Mouse (Mus musculus): ENCODE results near the gene Dennd2a. TPM values are rescaled to one million over a fixed set of nuclear protein-coding genes. Genes with fewer than 3 reads are reported as not detected.

The Dennd2a gene
- total RNA-seq, 1 experiment: 22.1 TPM

DNA sequence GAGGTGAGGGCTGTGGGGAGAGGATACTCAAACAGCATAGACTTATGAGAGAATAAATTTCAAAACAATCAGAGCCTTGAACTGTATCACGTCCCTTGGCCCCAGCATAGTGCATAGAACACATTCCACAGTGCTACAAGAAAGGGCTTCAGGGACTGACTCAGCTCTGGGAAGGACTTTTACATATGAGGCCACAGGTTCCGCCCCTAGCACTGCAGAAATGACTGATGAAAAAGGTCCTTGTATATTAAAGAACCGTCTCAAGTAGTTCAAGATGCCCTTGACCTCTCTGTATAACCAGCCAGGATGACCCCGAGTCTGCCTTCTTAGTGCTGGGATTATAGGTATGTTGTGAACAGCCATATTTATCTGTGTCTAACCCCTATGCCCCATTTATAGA is 85.4 kb downstream of the Dennd2a start:
- TF ChIP-seq MAFK (IDR thresholded peaks at IDR 0.05; ENCODE audit: insufficient read depth, low read depth, low read length): no peak
- TF ChIP-seq ZNF384 (IDR thresholded peaks at IDR 0.05; ENCODE audit: low read depth, low read length): no peak
- TF ChIP-seq CHD2 (IDR thresholded peaks at IDR 0.05; ENCODE audit: low read depth, low read length): no peak
- no peak for TF ChIP-seq ZC3H11A (IDR thresholded peaks at IDR 0.05; ENCODE audit: borderline replicate concordance, low read depth, low read length)
- no peak for TF ChIP-seq HCFC1 (IDR thresholded peaks at IDR 0.05; ENCODE audit: borderline replicate concordance, insufficient read depth, low read length)
- no peak overlapping the region for H3K9ac ChIP-seq (ENCODE audit: insufficient read depth, low read depth, low read length, poor library complexity, severe bottlenecking)
- H3K9me3 ChIP-seq (ENCODE audit: control insufficient read depth, insufficient read depth, low read depth, low read length): no peaks in the 10 kb centered on the region
- no peak overlapping the region for H3K4me3 ChIP-seq (ENCODE audit: insufficient read depth in 1 of 2, low read depth in 1 of 2, low read length in 2 of 2, poor library complexity in 1 of 2, severe bottlenecking in 1 of 2)
- peaks cover 6 to 15% of the 10 kb centered on the region in 2 experiments; a peak in 3 of 4 replicates for H3K4me1 ChIP-seq (ENCODE audit: control insufficient read depth in 2 of 2, insufficient read depth in 2 of 2, low read length in 2 of 2, poor library complexity in 1 of 2)
- H3K36me3 ChIP-seq (ENCODE audit: control insufficient read depth, insufficient read depth, low read length, poor library complexity, severe bottlenecking): peaks cover 5% of the 10 kb centered on the region; the same call in 1 of the 2 replicates
- DNase-seq (ENCODE audit: low read depth, low spot score): no peak
- in situ Hi-C loops (cut with MboI; ENCODE audit: low sequenced_read_pairs in 2 of 2, unreplicated experiment in 2 of 2): loop anchor here in 1 of 2 experiments (25.0 kb wide), 1 partner anchor 315 kb away; no protein-coding TSS in a partner anchor
- no peak overlapping the region for H3K27ac ChIP-seq (ENCODE audit: insufficient read depth, low read depth, low read length, poor library complexity, severe bottlenecking)

DNA sequence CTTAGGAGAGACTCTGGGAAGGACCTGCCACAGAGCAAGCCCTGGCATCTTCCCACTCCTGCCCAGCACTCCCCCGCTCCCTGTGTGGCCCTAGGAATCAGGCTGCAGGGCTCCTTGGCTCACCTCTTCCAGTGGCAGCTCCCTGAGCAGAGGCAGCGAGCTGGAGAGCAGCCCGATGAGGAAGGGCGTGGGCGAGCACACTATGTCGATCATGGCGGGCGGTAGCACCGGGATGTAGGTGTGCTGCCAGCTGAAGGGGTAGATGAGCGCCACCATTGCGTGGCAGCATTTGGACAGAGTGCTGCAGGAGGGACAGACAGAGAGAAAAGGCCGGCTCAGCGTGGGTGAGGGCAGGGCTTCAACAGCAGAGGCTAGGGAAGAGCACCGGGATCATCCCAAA is 87.6 kb downstream of the Dennd2a start:
- no peak for DNase-seq (ENCODE audit: low read depth, low spot score)
- peaks cover 9 to 15% of the 10 kb centered on the region in 2 experiments; a peak in 3 of 4 replicates for H3K4me1 ChIP-seq (ENCODE audit: control insufficient read depth in 2 of 2, insufficient read depth in 2 of 2, low read length in 2 of 2, poor library complexity in 1 of 2)
- no peak for TF ChIP-seq HCFC1 (IDR thresholded peaks at IDR 0.05; ENCODE audit: borderline replicate concordance, insufficient read depth, low read length)
- TF ChIP-seq MAFK (IDR thresholded peaks at IDR 0.05; ENCODE audit: insufficient read depth, low read depth, low read length): no peak
- TF ChIP-seq CHD2 (IDR thresholded peaks at IDR 0.05; ENCODE audit: low read depth, low read length): no peak
- no peak for TF ChIP-seq ZC3H11A (IDR thresholded peaks at IDR 0.05; ENCODE audit: borderline replicate concordance, low read depth, low read length)
- no peak for TF ChIP-seq ZNF384 (IDR thresholded peaks at IDR 0.05; ENCODE audit: low read depth, low read length)
- in situ Hi-C loops (cut with MboI; ENCODE audit: low sequenced_read_pairs in 2 of 2, unreplicated experiment in 2 of 2): loop anchor here in 1 of 2 experiments (25.0 kb wide), 1 partner anchor 317 kb away; no protein-coding TSS in a partner anchor
- H3K9ac ChIP-seq (ENCODE audit: insufficient read depth, low read depth, low read length, poor library complexity, severe bottlenecking): peak overlapping the region; percentile 38; the same call in 1 of the 2 replicates
- H3K36me3 ChIP-seq (ENCODE audit: control insufficient read depth, insufficient read depth, low read length, poor library complexity, severe bottlenecking): peaks cover 5% of the 10 kb centered on the region; the same call in 1 of the 2 replicates
- H3K9me3 ChIP-seq (ENCODE audit: control insufficient read depth, insufficient read depth, low read depth, low read length): no peaks in the 10 kb centered on the region
- H3K4me3 ChIP-seq (ENCODE audit: insufficient read depth in 1 of 2, low read depth in 1 of 2, low read length in 2 of 2, poor library complexity in 1 of 2, severe bottlenecking in 1 of 2): peak overlapping the region; percentile 11 to 18
- no peak overlapping the region for H3K27ac ChIP-seq (ENCODE audit: insufficient read depth, low read depth, low read length, poor library complexity, severe bottlenecking)

- H3K9ac ChIP-seq (ENCODE audit: insufficient read depth, low read depth, low read length, poor library complexity, severe bottlenecking): no peak overlapping the region
- H3K4me1 ChIP-seq (ENCODE audit: control insufficient read depth in 2 of 2, insufficient read depth in 2 of 2, low read length in 2 of 2, poor library complexity in 1 of 2): peaks cover 9 to 15% of the 10 kb centered on the region in 2 experiments; a peak in 3 of 4 replicates
- peaks cover 5% of the 10 kb centered on the region; the same call in 1 of the 2 replicates for H3K36me3 ChIP-seq (ENCODE audit: control insufficient read depth, insufficient read depth, low read length, poor library complexity, severe bottlenecking)
- no peak for TF ChIP-seq CHD2 (IDR thresholded peaks at IDR 0.05; ENCODE audit: low read depth, low read length)
- no peak for TF ChIP-seq ZC3H11A (IDR thresholded peaks at IDR 0.05; ENCODE audit: borderline replicate concordance, low read depth, low read length)
- TF ChIP-seq MAFK (IDR thresholded peaks at IDR 0.05; ENCODE audit: insufficient read depth, low read depth, low read length): no peak
- no peak for TF ChIP-seq HCFC1 (IDR thresholded peaks at IDR 0.05; ENCODE audit: borderline replicate concordance, insufficient read depth, low read length)
- TF ChIP-seq ZNF384 (IDR thresholded peaks at IDR 0.05; ENCODE audit: low read depth, low read length): no peak
- H3K27ac ChIP-seq (ENCODE audit: insufficient read depth, low read depth, low read length, poor library complexity, severe bottlenecking): no peak overlapping the region
- H3K4me3 ChIP-seq (ENCODE audit: insufficient read depth in 1 of 2, low read depth in 1 of 2, low read length in 2 of 2, poor library complexity in 1 of 2, severe bottlenecking in 1 of 2): no peak overlapping the region
- no peak for DNase-seq (ENCODE audit: low read depth, low spot score)
- in situ Hi-C loops (cut with MboI; ENCODE audit: low sequenced_read_pairs in 2 of 2, unreplicated experiment in 2 of 2): loop anchor here in 1 of 2 experiments (10.0 to 25.0 kb wide), 2 partner anchors 95 to 318 kb away; no protein-coding TSS in a partner anchor
- no peaks in the 10 kb centered on the region for H3K9me3 ChIP-seq (ENCODE audit: control insufficient read depth, insufficient read depth, low read depth, low read length)
Measured at GRCm38 (mm10) chr6:39469427-39469826, 88.2 kb downstream of the Dennd2a start.

- peaks cover 17% of the 10 kb centered on the region; the same call in 1 of the 2 replicates for H3K36me3 ChIP-seq (ENCODE audit: control insufficient read depth, insufficient read depth, low read length, poor library complexity, severe bottlenecking)
- no peaks in the 10 kb centered on the region for H3K9me3 ChIP-seq (ENCODE audit: control insufficient read depth, insufficient read depth, low read depth, low read length)
- no peak overlapping the region for H3K27ac ChIP-seq (ENCODE audit: insufficient read depth, low read depth, low read length, poor library complexity, severe bottlenecking)
- no peak overlapping the region; the same call in 1 of the 2 replicates for H3K9ac ChIP-seq (ENCODE audit: insufficient read depth, low read depth, low read length, poor library complexity, severe bottlenecking)
- in situ Hi-C loops (cut with MboI; ENCODE audit: low sequenced_read_pairs in 2 of 2, unreplicated experiment in 2 of 2): loop anchor here in 1 of 2 experiments (10.0 to 25.0 kb wide), 2 partner anchors 102 to 324 kb away; no protein-coding TSS in a partner anchor
- H3K4me3 ChIP-seq (ENCODE audit: insufficient read depth in 1 of 2, low read depth in 1 of 2, low read length in 2 of 2, poor library complexity in 1 of 2, severe bottlenecking in 1 of 2): peak overlapping the region in 1 of 2 experiments; percentile 18; a peak in 1 of 4 replicates
- TF ChIP-seq MAFK (IDR thresholded peaks at IDR 0.05; ENCODE audit: insufficient read depth, low read depth, low read length) (no peak), ZNF384 (IDR thresholded peaks at IDR 0.05; ENCODE audit: low read depth, low read length) (peak; percentile 96), ZC3H11A (IDR thresholded peaks at IDR 0.05; ENCODE audit: borderline replicate concordance, low read depth, low read length) (peak; percentile 53; the same call in 1 of the 2 replicates), CHD2 (IDR thresholded peaks at IDR 0.05; ENCODE audit: low read depth, low read length) (no peak), HCFC1 (IDR thresholded peaks at IDR 0.05; ENCODE audit: borderline replicate concordance, insufficient read depth, low read length) (no peak)
- peak; percentile 75 for DNase-seq (ENCODE audit: low read depth, low spot score)
- H3K4me1 ChIP-seq (ENCODE audit: control insufficient read depth in 2 of 2, insufficient read depth in 2 of 2, low read length in 2 of 2, poor library complexity in 1 of 2): peaks cover 3 to 6% of the 10 kb centered on the region in 2 experiments; a peak in 2 of 4 replicates
Measured at GRCm38 (mm10) chr6:39462621-39463538, 94.8 kb downstream of the Dennd2a start.
